Mouse (Mus musculus): ENCODE data around the gene Nyx.

The Nyx gene

GRCm38 (mm10) chrX:13492922-13493321, 27.0 kb downstream of the Nyx start:
- no peak for DNase-seq (ENCODE audit: low read depth, low spot score)

DNA sequence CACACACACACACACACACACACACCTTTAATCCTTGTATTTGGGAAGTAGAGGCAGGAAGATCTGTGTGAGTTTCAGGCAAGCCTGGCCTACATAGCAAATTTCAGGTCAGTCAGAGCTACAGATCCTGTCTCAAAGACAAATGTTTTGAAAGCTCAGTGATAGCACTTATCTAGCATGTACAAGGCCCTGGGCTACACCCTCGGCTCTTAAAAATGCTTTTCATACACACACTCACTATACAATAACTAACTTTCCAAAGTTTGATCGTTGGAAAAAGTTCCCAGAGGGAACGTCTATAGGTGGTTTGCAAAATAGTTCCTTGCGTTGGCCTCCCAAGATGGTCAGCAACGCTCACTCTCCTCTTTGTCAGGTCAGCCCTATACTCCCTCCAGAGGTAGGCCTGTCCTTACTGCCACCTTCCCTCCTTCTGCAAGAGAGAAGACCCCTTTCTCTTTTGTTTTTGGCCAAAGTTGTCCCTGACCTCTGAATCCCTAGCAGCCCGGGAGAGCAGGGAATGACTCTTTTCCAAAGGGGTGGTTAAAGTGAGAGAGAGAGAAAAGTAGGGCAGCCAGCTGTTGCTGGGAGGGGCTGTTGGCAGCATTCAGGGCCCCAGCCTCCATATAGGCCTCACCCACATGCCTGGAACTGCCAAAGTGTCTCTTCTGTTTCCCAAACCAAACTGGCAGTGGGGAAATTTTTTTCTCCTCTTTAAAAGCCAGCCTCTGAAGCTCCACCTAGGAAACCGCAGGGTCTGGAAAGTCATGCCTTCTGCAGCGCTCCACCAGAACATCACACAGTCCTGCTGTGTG, 29.2 kb downstream of the Nyx start:
- no peak for DNase-seq (ENCODE audit: low read depth, low spot score)

DNA sequence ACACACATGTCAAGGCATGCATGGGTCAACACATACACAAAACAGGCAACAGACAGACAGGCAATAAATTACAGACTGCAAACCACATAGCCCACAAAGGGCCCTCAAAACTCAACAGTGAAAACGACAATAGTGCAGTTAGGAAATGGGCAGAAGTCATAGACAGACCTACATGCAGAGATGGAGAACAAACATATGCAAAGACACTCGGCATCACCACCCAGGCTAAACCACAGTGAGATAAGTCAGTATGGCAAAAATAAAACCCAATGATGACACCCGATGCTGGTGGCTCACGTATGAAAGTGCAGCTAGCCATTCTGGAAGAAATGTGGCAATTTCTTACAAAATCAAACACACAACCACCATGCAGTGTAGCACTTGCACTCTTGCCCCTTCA, 34.4 kb downstream of the Nyx start:
- no peak for DNase-seq (ENCODE audit: low read depth, low spot score)

- peak; percentile 12 for DNase-seq (ENCODE audit: low read depth, low spot score)
Observed at GRCm38 (mm10) chrX:13502862-13503375, 37.0 kb downstream of the Nyx start.

- no peak for DNase-seq (ENCODE audit: low read depth, low spot score)
Observed at GRCm38 (mm10) chrX:13504389-13504788, 38.5 kb downstream of the Nyx start.

GRCm38 (mm10) chrX:13506376-13506775, 40.5 kb downstream of the Nyx start:
- DNase-seq (ENCODE audit: low read depth, low spot score): no peak

DNA sequence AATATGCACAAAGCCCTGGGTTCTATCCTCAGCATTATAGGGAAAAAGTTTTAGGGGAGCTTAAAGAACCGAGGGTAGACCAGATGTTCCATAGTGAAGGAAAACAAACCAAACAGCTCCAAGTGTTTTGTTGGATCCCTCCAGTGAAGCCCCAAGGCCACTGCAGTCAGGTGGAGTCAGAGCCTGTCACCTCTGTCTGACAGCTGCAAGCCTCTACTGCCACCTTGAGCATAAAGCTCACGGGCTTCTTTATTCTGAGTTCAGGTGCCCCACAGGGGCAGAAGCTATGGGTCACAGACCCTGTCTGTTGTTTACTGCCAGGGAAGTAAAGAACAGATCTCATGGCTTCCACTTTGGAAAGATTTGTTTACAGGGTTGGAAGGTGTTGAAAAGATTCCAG, 47.2 kb downstream of the Nyx start:
- DNase-seq (ENCODE audit: low read depth, low spot score): no peak

DNA sequence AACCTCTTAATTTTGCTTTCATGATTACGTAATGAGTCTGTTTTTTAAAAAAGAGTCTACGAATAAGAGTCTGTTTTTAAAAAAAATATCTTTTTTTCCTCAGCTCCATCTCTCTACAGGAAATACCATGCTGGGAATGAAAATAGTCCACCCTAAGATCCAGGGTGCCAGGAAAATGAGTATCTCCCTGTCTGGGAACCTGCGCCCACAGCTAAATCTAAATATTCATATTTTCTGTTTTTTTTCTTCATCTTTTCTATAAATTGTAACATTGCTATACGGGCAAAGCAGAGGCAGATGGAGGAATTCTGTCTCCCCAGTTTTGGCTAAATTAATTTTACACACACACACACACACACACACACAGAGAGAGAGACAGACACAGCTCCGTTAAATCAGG, 48.0 kb downstream of the Nyx start:
- DNase-seq (ENCODE audit: low read depth, low spot score): no peak

- no peak for DNase-seq (ENCODE audit: low read depth, low spot score)
Observed at GRCm38 (mm10) chrX:13516451-13516850, 50.5 kb downstream of the Nyx start.

- DNase-seq (ENCODE audit: low read depth, low spot score): no peak
Observed at GRCm38 (mm10) chrX:13518019-13518418, 52.1 kb downstream of the Nyx start.

- DNase-seq (ENCODE audit: low read depth, low spot score): no peak
Observed at GRCm38 (mm10) chrX:13518781-13519407, 53.0 kb downstream of the Nyx start.

DNA sequence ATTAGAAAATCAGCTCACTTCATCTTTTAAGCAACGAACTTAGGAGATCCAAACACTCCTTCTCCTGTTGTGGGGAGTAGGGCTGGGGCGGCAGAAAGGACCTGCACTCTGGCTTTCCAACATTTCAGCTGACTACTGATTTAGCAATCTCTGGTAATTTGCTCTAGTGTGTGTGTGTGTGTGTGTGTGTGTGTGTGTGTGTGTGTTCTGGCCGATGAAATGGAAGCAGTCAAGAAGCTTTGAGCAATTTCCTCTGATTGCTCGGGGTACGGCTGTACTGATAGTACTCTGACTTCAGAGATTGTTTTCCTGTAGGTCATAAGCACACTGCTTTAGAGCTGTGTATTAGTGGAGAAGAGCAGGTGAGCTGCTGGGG, 53.5 kb downstream of the Nyx start:
- DNase-seq (ENCODE audit: low read depth, low spot score): no peak

- no peak for DNase-seq (ENCODE audit: low read depth, low spot score)
Observed at GRCm38 (mm10) chrX:13520566-13520965, 54.7 kb downstream of the Nyx start.

GRCm38 (mm10) chrX:13521288-13521687, 55.4 kb downstream of the Nyx start:
- no peak for DNase-seq (ENCODE audit: low read depth, low spot score)

All from mesoderm, embryonic 11.5 days (tissue).